Mouse (Mus musculus) lung, embryonic 15.5 days (tissue): ENCODE results near the gene Lpo. TPM values are rescaled to one million over a fixed set of nuclear protein-coding genes. Genes with fewer than 3 reads are reported as not detected.
"Not testable (repeated sequence)": the region's sequence is repeated elsewhere in the genome, so short reads cannot be mapped to it uniquely, and the experiment has no call there.

Experiments
- ATAC-seq: fragments of 200-750 bp; cut with Nextera tagmentation; 2 replicates; pipeline ENCODE4 v1.8.0; 2017; ENCODE audit warnings: moderate number of reproducible peaks, borderline replicate concordance; ENCODE audit not compliant: low FRiP score, low TSS enrichment; ENCODE audit errors: extremely low read depth
- H3K27ac ChIP-seq: fragments of 300-500 bp; sonication (generic); 2 replicates; pipeline ENCODE4 v1.5.1; 2015; ENCODE audit warnings: moderate library complexity, mild to moderate bottlenecking, inconsistent platforms
- H3K27me3 ChIP-seq: fragments of 300-500 bp; sonication (generic); 2 replicates; pipeline ENCODE4 v1.6.1; 2015; ENCODE audit warnings: inconsistent platforms
- H3K36me3 ChIP-seq: fragments of 300-500 bp; sonication (generic); 2 replicates; pipeline ENCODE4 v1.6.1; 2015; ENCODE audit warnings: inconsistent platforms
- H3K4me1 ChIP-seq: fragments of 300-500 bp; sonication (generic); 2 replicates; pipeline ENCODE4 v1.6.1; 2015; ENCODE audit warnings: inconsistent platforms
- H3K4me2 ChIP-seq: fragments of 300-500 bp; sonication (generic); 2 replicates; pipeline ENCODE4 v1.6.1; 2015; ENCODE audit warnings: inconsistent platforms, mild to moderate bottlenecking, moderate library complexity
- H3K4me3 ChIP-seq: fragments of 300-500 bp; sonication (generic); 2 replicates; pipeline ENCODE4 v1.5.1; 2015; ENCODE audit warnings: mild to moderate bottlenecking, inconsistent platforms
- H3K9ac ChIP-seq: fragments of 300-500 bp; sonication (generic); 2 replicates; pipeline ENCODE4 v1.6.1; 2015; ENCODE audit warnings: inconsistent platforms
- H3K9me3 ChIP-seq: fragments of 300-500 bp; sonication (generic); 2 replicates; pipeline ENCODE4 v1.6.1; 2016; ENCODE audit warnings: inconsistent platforms
- WGBS: fragments of 180-500 bp; shearing (Covaris S2); methylation state at CpG from one replicate; pipeline ENCODE4 v1.1.7; 2015; 5-methylcytosine and 5-hydroxymethylcytosine counted together
- polyA plus RNA-seq: library from polyadenylated mRNA; unstranded; fragments of >200 nt; fragmentation: Nextera tagmentation; extraction: Ambion mirVana; gene quantifications from 2 replicates; pipeline ENCODE4 v1.2.1, GENCODE M21; 2015

Lpo gene
- polyA plus RNA-seq, result 0.09 and 0.31 TPM in 2 replicates

DNA sequence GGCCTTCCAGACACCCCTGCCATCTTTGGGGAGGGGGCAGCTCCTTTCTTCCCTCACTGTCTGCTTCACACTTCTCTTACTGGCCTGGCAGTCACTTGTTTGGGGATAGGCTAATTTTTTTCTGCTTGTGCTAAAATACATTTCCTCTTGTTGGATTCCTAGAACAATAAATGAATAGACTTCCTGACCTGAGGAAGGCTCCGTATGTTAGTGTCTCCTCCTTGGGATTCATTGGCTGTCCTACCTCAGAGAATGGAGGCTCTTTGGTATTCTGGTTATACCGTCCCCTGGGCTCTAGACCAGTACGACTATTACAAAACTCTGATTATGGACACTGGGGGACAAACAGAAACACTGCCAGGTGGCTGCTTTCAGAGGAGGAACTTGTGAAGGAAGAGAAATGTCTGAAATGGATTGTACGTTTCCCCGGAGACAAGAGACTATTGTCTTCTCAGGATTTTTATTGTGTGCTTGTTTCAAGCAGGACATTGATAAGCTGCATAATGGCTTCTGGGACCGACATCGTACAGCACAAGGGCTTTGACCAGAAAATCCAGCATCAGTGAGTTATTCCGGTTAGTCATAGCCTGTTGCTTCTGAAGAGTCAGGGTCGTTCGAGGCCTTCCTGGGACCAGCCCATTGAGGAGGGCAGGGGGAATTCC, at the start of gene Lpo:
Gene Lpo, minus strand, starts transcription at position 51 of the 662 bp plus-strand sequence.
- no peak within 1 kb of the TSS for H3K4me3 ChIP-seq
- H3K27me3 ChIP-seq, result no peaks in the 10 kb centered on the region
- no peak for ATAC-seq
- no peaks in the 10 kb centered on the region for H3K4me1 ChIP-seq
- no peaks in the 10 kb centered on the region for H3K36me3 ChIP-seq
- H3K27ac ChIP-seq, result no peak within 1 kb of the TSS
- WGBS, result 61% methylated on average over 10 of the region's 10 CpGs
- H3K4me2 ChIP-seq, result no peak within 1 kb of the TSS
- no peak within 1 kb of the TSS for H3K9ac ChIP-seq
- H3K9me3 ChIP-seq, result no peaks in the 10 kb centered on the region

- Histone ChIP-seq H3K4me1 (no peaks in the 10 kb centered on the region), H3K9me3 (no peaks in the 10 kb centered on the region), H3K27ac (no peak within 1 kb of the TSS), H3K36me3 (no peaks in the 10 kb centered on the region), H3K4me2 (no peak within 1 kb of the TSS), H3K4me3 (no peak within 1 kb of the TSS), H3K27me3 (no peaks in the 10 kb centered on the region), H3K9ac (no peak within 1 kb of the TSS)
- ATAC-seq, result no peak
- WGBS, result 77% methylated on average over 6 of the region's 6 CpGs
Measured at GRCm38 (mm10) chr11:87875436-87875835, 47.3 kb upstream of the Lpo start, which contains the start of gene Epx. Gene Epx, minus strand, starts transcription at chr11:87875536.

DNA sequence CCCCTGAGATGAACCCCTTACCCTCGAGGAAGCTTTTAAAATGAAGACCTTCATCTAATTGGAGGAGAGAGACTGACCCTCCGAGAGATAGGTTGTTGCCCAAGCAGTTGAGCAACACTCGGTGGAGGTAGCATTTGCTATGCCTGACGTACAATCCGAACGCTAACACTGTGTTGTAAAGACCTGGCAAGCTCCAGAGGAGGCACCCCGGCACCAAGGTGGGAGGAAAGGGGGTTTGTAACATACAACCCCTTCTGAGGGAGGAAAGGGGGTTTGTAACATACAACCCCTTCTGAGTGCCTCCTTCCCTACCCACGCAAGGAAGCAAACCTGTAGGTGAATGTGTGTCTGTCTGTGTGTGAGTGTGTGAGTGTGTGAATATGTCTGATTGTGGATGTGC, 43.7 kb upstream of the Lpo start:
- no peak for ATAC-seq
- Histone ChIP-seq H3K36me3 (no peaks in the 10 kb centered on the region), H3K27me3 (no peaks in the 10 kb centered on the region), H3K4me1 (no peaks in the 10 kb centered on the region), H3K9ac (no peak overlapping the region), H3K4me2 (no peak overlapping the region), H3K9me3 (no peaks in the 10 kb centered on the region), H3K27ac (no peak overlapping the region), H3K4me3 (no peak overlapping the region)
- 26% methylated on average over 8 of the region's 8 CpGs for WGBS

GRCm38 (mm10) chr11:87870096-87870495, 42.0 kb upstream of the Lpo start:
- ATAC-seq, result no peak
- Histone ChIP-seq H3K36me3 (no peaks in the 10 kb centered on the region), H3K27ac (no peak overlapping the region), H3K27me3 (no peaks in the 10 kb centered on the region), H3K9ac (no peak overlapping the region), H3K4me1 (no peaks in the 10 kb centered on the region), H3K4me2 (no peak overlapping the region), H3K9me3 (no peaks in the 10 kb centered on the region), H3K4me3 (no peak overlapping the region)
- WGBS, result 76% methylated on average over 2 of the region's 2 CpGs

- not testable (repeated sequence) for ATAC-seq, H3K4me2 ChIP-seq, H3K9me3 ChIP-seq, H3K4me1 ChIP-seq, H3K27me3 ChIP-seq, H3K9ac ChIP-seq, H3K4me3 ChIP-seq, H3K27ac ChIP-seq, H3K36me3 ChIP-seq
- 70% methylated on average over 1 of the region's 2 CpGs for WGBS
Measured at GRCm38 (mm10) chr11:87866891-87867290, 38.8 kb upstream of the Lpo start.

DNA sequence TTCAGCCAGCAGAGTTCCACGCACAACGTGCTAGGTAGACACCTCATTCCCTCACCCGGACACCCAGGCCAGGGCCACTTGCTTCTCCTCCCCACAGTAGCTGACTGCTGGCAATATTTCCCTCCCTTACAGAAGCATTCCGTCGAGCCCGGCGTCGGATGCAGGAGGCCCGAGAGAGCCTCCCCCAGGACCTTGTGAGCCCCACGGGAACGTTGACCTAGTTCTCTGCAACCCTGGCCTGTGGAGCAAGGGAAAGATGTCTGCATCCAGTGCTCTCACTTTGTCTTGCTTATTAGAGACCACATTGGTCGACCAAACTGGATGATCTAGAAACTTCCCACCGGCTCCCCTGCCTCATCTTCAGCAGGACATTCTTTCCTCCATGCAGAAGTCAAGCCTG, 34.7 kb upstream of the Lpo start:
- no peaks in the 10 kb centered on the region for H3K27me3 ChIP-seq
- no peaks in the 10 kb centered on the region for H3K9me3 ChIP-seq
- WGBS, result 87% methylated on average over 13 of the region's 13 CpGs
- ATAC-seq, result no peak
- H3K4me2 ChIP-seq, result no peak overlapping the region
- no peak overlapping the region for H3K4me3 ChIP-seq
- peaks cover 12% of the 10 kb centered on the region; the same call in 1 of the 2 replicates for H3K36me3 ChIP-seq
- no peak overlapping the region for H3K27ac ChIP-seq
- no peaks in the 10 kb centered on the region for H3K4me1 ChIP-seq
- no peak overlapping the region for H3K9ac ChIP-seq

GRCm38 (mm10) chr11:87860426-87860825, 32.3 kb upstream of the Lpo start:
- 80% methylated on average over 9 of the region's 9 CpGs for WGBS
- Histone ChIP-seq H3K4me3 (no peak overlapping the region), H3K4me2 (no peak overlapping the region), H3K27ac (no peak overlapping the region), H3K36me3 (peaks cover 26% of the 10 kb centered on the region), H3K9ac (no peak overlapping the region), H3K4me1 (no peaks in the 10 kb centered on the region), H3K9me3 (no peaks in the 10 kb centered on the region), H3K27me3 (no peaks in the 10 kb centered on the region)
- ATAC-seq, result no peak

GRCm38 (mm10) chr11:87859273-87859672, 31.2 kb upstream of the Lpo start:
- no peak overlapping the region for H3K4me3 ChIP-seq
- H3K27me3 ChIP-seq, result no peaks in the 10 kb centered on the region
- 77% methylated on average over 11 of the region's 11 CpGs for WGBS
- H3K27ac ChIP-seq, result no peak overlapping the region
- no peak overlapping the region for H3K4me2 ChIP-seq
- peaks cover 26% of the 10 kb centered on the region for H3K36me3 ChIP-seq
- H3K4me1 ChIP-seq, result no peaks in the 10 kb centered on the region
- no peak overlapping the region for H3K9ac ChIP-seq
- H3K9me3 ChIP-seq, result no peaks in the 10 kb centered on the region
- ATAC-seq, result no peak

GRCm38 (mm10) chr11:87854550-87854949, 26.5 kb upstream of the Lpo start:
- WGBS, result 83% methylated on average over 7 of the region's 7 CpGs
- no peak overlapping the region for H3K9ac ChIP-seq
- peaks cover 21% of the 10 kb centered on the region for H3K36me3 ChIP-seq
- H3K4me2 ChIP-seq, result no peak overlapping the region
- H3K27ac ChIP-seq, result no peak overlapping the region
- no peaks in the 10 kb centered on the region for H3K27me3 ChIP-seq
- H3K4me1 ChIP-seq, result peaks cover 7% of the 10 kb centered on the region
- no peak overlapping the region for H3K4me3 ChIP-seq
- no peaks in the 10 kb centered on the region for H3K9me3 ChIP-seq
- ATAC-seq, result no peak

GRCm38 (mm10) chr11:87853597-87853954, 25.5 kb upstream of the Lpo start:
- Histone ChIP-seq H3K27me3 (no peaks in the 10 kb centered on the region), H3K27ac (peak overlapping the region; percentile 36; the same call in 1 of the 2 replicates)
- no peak for ATAC-seq

GRCm38 (mm10) chr11:87852690-87853596, 24.9 kb upstream of the Lpo start, which contains the start of gene Mks1:
Gene Mks1, plus strand, starts transcription at chr11:87853215.
- 4% methylated on average over 40 of the region's 40 CpGs for WGBS
- Histone ChIP-seq H3K9me3 (no peaks in the 10 kb centered on the region), H3K9ac (peak within 1 kb of the TSS; percentile 38), H3K27me3 (no peaks in the 10 kb centered on the region), H3K4me1 (peaks cover 7% of the 10 kb centered on the region), H3K4me2 (peak within 1 kb of the TSS; percentile 79), H3K36me3 (peaks cover 16% of the 10 kb centered on the region), H3K4me3 (peak within 1 kb of the TSS; percentile 60), H3K27ac (peak within 1 kb of the TSS; percentile 36; the same call in 1 of the 2 replicates)
- peak; percentile 91; the same call in 1 of the 2 replicates for ATAC-seq

More at GRCm38 (mm10) chr11:87853597-87853954, 25.5 kb upstream of the Lpo start:
- Histone ChIP-seq H3K9me3 (no peaks in the 10 kb centered on the region), H3K36me3 (peaks cover 20% of the 10 kb centered on the region), H3K4me1 (peaks cover 7% of the 10 kb centered on the region), H3K4me2 (peak overlapping the region; percentile 79), H3K9ac (peak overlapping the region; percentile 32), H3K4me3 (peak overlapping the region; percentile 60)
- 33% methylated on average over 8 of the region's 8 CpGs for WGBS

DNA sequence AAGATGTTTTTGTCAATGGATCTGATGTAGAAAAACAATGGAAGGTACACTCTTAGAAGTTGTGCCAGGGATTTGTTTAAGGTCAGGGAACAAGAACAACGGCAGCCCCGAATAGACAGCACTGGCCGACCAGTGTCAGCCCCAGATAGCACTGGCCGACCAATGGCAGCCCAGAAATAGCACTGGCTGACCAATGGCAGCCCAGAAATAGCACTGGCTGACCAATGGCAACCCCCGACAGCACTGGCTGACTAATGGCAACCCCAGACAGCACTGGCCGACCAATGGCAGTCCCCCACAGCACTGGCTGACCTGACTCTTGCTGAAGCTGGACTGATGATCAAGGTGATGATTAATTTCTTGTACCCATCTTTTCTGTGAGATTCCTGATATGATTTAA, 19.8 kb upstream of the Lpo start:
- Histone ChIP-seq H3K36me3 (no peaks in the 10 kb centered on the region), H3K27ac (no peak overlapping the region), H3K9me3 (no peaks in the 10 kb centered on the region), H3K9ac (no peak overlapping the region), H3K27me3 (no peaks in the 10 kb centered on the region), H3K4me3 (no peak overlapping the region), H3K4me2 (no peak overlapping the region), H3K4me1 (peaks cover 4% of the 10 kb centered on the region; the same call in 1 of the 2 replicates)
- ATAC-seq, result no peak
- 51% methylated on average over 6 of the region's 6 CpGs for whole genome bisulfite sequencing
